Mouse (Mus musculus) hindlimb bud, embryonic 11.5 days (tissue): ENCODE data around the gene Gdnf.

Experiments
- DNase-seq: peaks from one replicate; pipeline ENCODE4 v3.0.0-alpha.2; 2012; ENCODE audit warnings: low read depth, low spot score; ENCODE audit errors: extremely low spot score

Gdnf gene

DNA sequence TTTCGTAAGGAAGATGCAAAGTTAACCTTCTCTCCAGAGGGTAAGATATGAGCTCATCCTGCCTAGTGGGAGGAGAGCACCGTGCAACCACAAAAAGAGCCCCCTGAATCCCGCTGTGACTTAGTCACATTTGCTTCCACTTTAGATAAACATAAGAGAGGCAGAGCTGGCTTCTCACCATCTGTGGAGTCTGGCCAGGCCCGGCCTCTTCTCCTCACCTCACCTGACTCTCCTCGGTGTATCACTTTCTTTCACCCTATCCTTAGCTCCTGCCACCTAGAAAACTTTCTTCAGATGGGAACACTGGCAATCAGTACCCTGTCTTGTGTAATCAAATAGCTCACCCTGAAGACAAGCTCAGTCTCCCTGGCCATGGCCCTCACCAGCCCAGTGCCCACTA, 48.2 kb downstream of the Gdnf start:
- no peak for DNase-seq

DNA sequence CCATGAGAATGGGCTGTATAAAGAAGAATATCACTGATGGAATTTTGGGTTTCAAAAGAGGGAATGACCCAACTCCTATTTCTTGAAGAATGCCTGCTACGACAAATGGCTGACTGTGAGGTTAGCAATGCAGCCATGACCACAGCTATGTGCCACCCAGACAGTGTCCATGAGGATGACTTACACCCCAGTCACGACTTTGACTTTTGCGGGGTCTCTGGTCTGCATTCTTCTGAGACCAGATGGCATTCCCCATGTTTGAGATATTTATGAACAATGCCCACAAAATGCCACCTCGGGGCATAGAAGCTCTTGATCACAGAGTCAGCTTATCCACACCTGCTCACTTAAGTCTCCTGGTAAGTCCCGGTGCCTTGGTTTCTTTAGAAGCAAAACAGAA, 52.2 kb downstream of the Gdnf start:
- no peak for DNase-seq

DNA sequence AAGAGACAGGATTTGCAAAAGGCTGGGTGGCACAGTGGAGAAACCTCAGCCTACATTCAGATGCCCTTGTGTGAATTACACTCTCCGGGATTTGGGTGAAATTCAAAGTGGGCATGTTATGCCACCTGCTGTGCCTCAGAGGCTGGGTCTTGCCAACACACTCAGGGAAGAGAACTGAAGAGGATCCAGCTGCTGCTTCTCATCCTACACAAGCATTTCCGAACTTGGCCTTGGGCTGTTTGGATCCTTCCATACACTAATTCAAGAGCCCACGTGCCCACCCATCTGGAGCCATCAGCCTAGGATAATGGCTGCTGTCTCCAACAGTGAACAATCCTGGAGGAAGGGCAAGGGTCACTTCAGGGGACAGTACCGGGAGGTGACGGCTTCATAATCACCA, 52.7 kb downstream of the Gdnf start:
- DNase-seq: no peak

DNA sequence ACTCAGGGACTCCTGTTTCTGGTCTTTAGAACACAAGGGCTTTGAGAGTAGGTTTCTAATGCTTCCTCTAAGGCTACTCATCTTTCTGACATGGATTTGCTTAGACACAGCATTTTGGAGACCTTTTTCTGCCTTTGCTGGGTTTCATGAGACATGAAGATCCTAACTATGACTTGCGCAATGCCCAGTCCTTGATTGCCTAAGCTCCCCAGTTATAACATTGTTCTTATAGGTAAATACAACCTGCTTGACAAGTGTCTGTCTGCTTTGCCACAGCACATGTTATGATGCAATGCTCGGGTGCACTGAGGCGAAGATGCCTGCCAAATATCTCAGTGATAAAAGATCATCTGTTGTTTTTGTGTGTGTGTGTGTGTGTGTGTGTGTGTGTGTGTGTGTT, 54.7 kb downstream of the Gdnf start:
- DNase-seq: no peak

DNA sequence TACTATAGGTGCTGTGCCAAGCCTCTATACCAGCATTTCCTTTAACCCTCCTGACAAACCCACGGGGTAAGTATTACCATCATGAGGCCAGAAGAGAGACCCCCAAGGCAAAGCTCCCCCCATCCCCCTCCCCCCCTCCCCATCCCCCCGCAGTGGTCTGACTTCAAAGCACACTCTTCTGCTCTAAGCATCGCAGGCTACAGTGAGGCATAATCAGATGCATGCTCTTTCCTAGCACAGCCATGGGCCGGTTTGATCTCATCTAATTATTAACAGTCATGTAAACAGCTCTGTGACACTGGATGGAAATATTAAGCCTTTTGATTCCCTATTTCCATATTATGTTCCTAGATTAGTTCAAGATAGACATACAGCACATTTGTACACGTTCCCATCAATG, 61.8 kb downstream of the Gdnf start:
- no peak for DNase-seq

DNA sequence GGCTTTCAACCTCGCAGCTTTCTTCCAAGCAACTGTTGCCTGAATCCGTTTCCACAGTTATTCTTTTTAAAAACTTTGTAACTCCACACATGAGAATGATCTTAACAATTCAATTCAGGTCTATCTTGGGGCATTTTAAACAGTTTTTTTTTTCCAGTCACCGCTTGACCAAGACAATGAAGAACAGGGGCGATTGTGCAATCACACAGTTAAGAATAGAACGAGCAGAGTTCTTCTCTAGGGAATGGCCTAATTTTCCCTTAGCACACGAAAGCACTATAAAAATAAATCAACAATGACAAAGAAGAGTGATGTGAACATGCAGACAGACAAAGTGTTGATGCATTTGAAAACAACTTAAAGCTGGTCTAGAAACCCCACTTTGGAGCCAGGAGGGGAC, 65.2 kb downstream of the Gdnf start:
- DNase-seq: no peak

DNA sequence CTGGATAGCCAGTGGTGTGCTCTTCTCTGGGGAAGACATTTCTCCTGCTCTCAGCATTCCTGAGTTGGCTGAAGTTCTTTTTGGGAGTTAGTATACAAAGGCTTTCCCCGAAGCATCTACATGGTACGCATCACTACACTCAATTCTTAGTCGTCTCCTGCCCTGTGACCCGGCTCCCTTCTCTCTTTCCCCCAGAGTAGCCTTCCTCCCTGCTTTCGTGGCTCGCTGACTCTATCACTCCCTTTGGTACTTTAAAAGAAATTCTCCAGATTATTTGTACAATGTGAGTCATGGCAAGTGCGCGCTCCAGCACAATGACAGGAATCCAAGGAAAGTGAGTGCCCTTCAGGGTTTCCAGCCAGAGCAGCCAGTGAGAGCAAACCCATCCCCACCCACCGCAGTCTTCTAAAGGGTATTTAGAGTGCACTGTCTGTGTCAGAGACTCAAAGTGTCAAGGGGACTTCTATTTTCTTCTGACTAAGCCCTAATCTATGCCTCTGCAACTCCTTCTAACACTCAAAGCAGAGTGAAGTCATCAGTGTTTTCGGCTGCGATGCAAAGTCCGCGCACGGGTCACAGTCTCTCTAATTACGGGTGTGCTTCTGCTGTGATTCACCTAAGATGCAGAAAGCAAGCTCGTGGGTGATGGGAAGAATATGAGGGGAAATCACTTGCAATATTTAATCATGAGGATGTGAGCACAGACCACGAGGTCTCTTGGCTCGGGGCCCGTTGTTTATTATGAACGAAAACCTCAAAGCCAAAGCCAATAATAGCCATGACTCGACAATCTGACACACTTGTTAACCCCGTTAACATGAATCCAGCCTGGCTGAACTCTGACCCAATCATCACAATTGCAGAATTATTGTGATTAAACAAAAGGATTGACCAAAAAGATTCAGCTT, 67.2 kb downstream of the Gdnf start:
- DNase-seq: no peak

DNA sequence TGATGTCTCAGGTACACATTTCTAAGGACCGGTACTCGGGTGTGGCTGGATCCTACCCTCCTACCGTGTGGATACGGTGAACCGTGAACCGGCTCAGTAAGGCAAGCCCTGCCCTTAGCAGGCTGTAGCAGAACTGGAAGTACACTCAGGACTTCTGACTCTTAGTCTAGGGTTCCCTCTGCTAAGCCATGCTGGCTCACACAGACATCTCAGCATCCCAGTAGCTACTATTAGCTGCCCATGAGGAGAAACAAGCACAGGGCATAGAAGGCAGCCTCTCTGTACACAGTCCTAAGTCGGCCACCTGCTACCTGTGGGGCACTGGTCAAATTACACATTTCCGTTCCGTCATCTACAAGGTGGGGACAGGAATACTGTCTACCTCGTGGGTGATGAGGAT, 68.2 kb downstream of the Gdnf start:
- no peak for DNase-seq

DNA sequence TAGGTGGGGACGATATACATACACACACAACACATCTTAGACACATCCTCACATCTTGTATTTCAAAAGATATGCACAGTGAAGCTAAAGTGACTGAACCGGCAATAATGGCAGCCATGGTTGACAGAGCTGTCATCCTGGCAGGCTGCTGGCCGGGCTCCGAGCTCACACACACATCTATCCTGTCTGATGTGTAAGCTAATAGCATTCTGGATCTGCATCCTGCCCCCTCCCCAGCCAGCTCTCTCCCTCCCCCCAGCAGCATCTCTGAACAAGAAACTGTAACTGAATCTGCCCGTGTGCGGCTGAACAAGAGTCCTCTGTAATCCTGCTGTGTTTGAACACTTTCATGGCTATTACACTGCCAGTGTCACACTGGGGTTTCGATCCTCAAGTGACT, 69.3 kb downstream of the Gdnf start:
- no peak for DNase-seq

DNA sequence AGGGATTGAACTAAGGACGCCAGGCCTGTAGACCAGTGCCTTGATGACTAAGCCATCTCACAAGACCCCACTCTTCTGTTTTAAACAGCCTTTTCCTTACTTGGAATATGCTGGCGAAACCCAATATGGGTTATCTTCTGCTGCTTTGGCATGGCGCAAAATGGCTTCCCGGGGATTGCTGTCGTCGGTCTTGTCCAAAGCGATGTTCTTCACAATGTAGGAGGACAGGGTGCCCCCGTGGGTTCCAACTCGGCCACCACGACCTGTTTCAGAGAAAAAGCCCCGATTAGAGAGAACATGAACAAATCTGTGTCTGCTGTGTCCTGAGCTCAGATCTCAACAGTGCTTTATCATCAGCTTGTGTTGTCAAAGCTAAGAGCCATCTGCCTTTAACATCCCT, 73.5 kb downstream of the Gdnf start:
- no peak for DNase-seq

DNA sequence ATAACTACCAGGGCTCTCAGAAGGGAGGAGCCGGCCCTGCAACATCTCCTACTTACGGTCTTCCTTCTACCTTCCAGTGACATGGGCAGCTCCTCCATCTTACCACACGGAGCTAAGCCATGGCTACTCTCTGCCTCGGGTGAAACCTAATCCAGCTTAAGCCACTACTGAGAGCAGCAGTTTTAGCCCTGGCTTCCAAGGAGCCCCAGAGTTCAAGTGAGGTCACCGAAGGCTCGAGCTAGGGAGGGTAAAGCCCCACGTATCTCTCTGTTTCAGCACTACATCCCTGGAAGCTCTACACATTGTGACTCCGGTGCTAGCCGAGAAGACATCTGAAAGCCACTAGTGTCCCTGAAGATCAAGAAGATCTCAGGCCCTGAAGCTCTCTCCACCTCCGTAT, 74.5 kb downstream of the Gdnf start:
- no peak for DNase-seq

DNA sequence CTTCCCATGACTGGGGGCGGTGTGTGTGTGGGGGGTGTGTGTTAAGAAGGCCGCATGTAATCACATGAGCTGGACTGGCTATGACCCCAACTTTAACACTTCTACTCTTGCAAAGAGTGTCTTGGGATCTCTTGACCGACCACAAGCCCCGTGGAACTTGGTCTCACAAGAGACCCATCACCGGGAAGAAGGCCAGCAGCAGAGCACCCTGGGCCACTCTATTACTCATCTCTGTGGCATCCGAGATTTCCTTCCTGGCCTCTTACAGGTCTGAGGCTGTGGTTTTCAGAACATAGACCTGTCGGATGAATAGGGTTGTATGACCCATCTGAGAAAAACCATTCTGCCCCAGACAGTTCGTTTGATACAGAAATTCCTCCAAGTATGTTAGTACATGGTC, 75.9 kb downstream of the Gdnf start:
- DNase-seq: no peak
